Mouse (Mus musculus) liver, postnatal 0 days (tissue): ENCODE measurements at regions not wholly inside any gene's neighbourhood (a gene's known extent, or its start where the extent isn't known, plus 50 kb on each side); places are given as distances from the start of the nearest gene placed in this dataset.

ENCODE experiments used
- CTCF ChIP-seq: sonication (generic); IDR thresholded peaks from 2 replicates; pipeline ENCODE4 v1.5.1; 2016; ENCODE audit warnings: antibody characterized with exemption, low read depth
- EP300 ChIP-seq: IDR thresholded peaks from 2 replicates; pipeline ENCODE4 v1.6.1; 2016; ENCODE audit warnings: antibody characterized with exemption, low read depth, mild to moderate bottlenecking

GRCm38 (mm10) chr5:41994307-41994706, 73.5 kb upstream of the Gm16223 start:
- TF ChIP-seq CTCF (no peak), EP300 (no peak)
